Mouse (Mus musculus) spleen, postnatal 36 days (tissue): ENCODE results near the gene Calr4.
A peak's percentile ranks its signal among the peaks of the same experiment; 100 is the strongest.

Source experiments
- DNase-seq, 2 experiments: peaks; one replicate each; pipeline ENCODE4 v3.0.0; 2022; ENCODE audit warnings: low spot score in 2 of 2, mixed read lengths in 1 of 2

The Calr4 gene

GRCm38 (mm10) chr4:109234806-109235350 lies 593 bp downstream of the Calr4 start:
- no peak for DNase-seq

- DNase-seq: no peak
These were observed 2.0 kb downstream of the Calr4 start for GRCm38 (mm10) chr4:109236186-109236879.

- DNase-seq: no peak
These were observed 4.4 kb downstream of the Calr4 start for GRCm38 (mm10) chr4:109238428-109239268.

GRCm38 (mm10) chr4:109241221-109241620 lies 6.9 kb downstream of the Calr4 start:
- no peak for DNase-seq

GRCm38 (mm10) chr4:109241934-109242333 lies 7.6 kb downstream of the Calr4 start:
- DNase-seq: no peak

GRCm38 (mm10) chr4:109244506-109244905 lies 10.2 kb downstream of the Calr4 start:
- DNase-seq: no peak

- DNase-seq: no peak
These were observed 10.8 kb downstream of the Calr4 start for GRCm38 (mm10) chr4:109245016-109245620.

- DNase-seq: peak; percentile 26 to 45
These were observed 17.3 kb downstream of the Calr4 start for GRCm38 (mm10) chr4:109251605-109252004.

GRCm38 (mm10) chr4:109252199-109252598 lies 17.9 kb downstream of the Calr4 start:
- DNase-seq: no peak

GRCm38 (mm10) chr4:109253664-109254151 lies 19.4 kb downstream of the Calr4 start:
- peak in 1 of 2 experiments; percentile 8 for DNase-seq

GRCm38 (mm10) chr4:109254511-109254910 lies 20.2 kb downstream of the Calr4 start:
- DNase-seq: peak in 1 of 2 experiments; percentile 14

- no peak for DNase-seq
These were observed 21.0 kb downstream of the Calr4 start for GRCm38 (mm10) chr4:109255321-109255720.

- DNase-seq: no peak
These were observed 21.6 kb downstream of the Calr4 start for GRCm38 (mm10) chr4:109255727-109256417.

- DNase-seq: no peak
These were observed 22.5 kb downstream of the Calr4 start for GRCm38 (mm10) chr4:109256791-109257190.

- DNase-seq: no peak
These were observed 23.4 kb downstream of the Calr4 start for GRCm38 (mm10) chr4:109257639-109258038.

- DNase-seq: no peak
These were observed 27.8 kb downstream of the Calr4 start for GRCm38 (mm10) chr4:109262068-109262467.

- DNase-seq: no peak
These were observed 31.8 kb downstream of the Calr4 start for GRCm38 (mm10) chr4:109266056-109266455.

- no peak for DNase-seq
These were observed 32.5 kb downstream of the Calr4 start for GRCm38 (mm10) chr4:109266744-109267143.

- DNase-seq: no peak
These were observed 33.2 kb downstream of the Calr4 start for GRCm38 (mm10) chr4:109267452-109267851.

GRCm38 (mm10) chr4:109268903-109269302 lies 34.6 kb downstream of the Calr4 start:
- no peak for DNase-seq

GRCm38 (mm10) chr4:109271803-109272202 lies 37.5 kb downstream of the Calr4 start:
- no peak for DNase-seq
